Mouse (Mus musculus) frontal cortex, postnatal 10 days (tissue): ENCODE data around the gene Kcnk15.

Experiments
- DNase-seq, 2 experiments: peaks; one replicate each; pipeline ENCODE4 v3.0.0; 2022; ENCODE audit warnings: low spot score in 2 of 2, mixed read lengths in 1 of 2

Kcnk15 gene

DNA sequence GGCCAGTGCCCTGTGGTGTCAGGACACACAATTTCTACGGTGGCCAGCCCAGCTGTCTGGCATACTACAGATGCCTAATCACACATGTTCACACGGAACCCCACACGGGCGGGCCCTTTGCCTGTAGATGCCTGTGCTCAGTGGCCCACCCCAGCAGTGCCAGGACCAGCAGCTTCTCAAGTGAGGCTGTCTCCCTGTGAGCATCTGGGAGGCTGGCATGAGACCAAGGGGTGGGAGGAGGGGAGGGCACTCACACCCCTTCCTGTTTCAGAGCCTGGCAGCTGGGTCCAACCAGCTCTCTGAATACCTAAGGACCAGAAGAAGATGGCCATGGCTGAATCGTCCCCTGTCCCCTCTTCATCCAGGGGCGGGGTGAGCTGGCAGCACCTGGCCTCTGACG is 22.0 kb downstream of the Kcnk15 start:
- DNase-seq: peak; percentile 46 to 67

DNA sequence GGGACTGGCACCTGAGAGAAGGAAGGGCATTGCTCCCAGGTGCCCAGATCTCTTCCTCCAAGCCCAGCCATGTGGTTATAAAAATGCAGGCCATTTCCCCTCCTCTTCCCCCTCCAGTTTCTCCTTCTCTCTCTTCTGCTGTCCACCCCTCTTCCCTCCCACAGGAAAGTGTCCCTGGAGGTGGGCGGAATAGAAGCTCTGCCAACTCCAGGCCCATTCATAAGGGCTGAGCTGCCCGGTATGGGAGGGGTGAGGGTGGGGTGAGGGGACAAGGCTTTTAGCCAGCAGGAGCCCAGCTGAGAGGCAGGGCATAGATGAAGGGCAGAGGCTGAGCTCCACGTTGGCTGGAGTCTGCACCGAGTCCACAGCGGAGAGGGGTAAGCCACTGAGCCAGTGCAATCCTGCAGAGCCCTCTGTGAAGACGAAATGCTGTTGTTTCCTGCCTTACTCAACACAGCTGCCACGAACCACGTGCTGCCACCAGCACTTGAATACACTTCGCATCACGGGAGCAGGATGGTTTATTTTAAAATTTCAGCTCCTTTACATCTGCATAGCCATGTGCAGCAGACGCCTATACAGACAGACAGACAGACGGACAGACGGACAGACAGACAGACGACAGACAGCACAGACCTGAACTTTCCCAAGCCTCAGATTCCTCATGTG is 23.5 kb downstream of the Kcnk15 start:
- no peak for DNase-seq

DNA sequence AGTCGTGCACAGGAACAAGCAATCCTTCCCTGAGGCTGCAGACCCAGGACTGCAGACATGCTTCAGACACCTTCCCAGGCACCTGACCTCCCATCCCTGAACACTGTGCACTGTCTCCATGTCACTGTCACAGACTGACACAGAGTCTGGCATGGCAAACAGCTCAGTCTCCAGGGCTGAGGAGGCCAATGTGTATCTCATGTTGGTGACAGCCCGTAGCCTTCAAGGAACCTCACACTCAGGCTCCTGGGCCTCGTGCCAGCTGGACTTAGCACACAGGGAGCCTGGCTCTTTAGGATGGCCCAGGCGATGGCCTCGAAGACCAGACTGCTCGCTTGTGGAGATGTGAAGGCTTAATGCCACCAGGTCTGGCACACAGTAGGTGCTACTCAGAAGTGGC is 27.4 kb downstream of the Kcnk15 start:
- DNase-seq: no peak

DNA sequence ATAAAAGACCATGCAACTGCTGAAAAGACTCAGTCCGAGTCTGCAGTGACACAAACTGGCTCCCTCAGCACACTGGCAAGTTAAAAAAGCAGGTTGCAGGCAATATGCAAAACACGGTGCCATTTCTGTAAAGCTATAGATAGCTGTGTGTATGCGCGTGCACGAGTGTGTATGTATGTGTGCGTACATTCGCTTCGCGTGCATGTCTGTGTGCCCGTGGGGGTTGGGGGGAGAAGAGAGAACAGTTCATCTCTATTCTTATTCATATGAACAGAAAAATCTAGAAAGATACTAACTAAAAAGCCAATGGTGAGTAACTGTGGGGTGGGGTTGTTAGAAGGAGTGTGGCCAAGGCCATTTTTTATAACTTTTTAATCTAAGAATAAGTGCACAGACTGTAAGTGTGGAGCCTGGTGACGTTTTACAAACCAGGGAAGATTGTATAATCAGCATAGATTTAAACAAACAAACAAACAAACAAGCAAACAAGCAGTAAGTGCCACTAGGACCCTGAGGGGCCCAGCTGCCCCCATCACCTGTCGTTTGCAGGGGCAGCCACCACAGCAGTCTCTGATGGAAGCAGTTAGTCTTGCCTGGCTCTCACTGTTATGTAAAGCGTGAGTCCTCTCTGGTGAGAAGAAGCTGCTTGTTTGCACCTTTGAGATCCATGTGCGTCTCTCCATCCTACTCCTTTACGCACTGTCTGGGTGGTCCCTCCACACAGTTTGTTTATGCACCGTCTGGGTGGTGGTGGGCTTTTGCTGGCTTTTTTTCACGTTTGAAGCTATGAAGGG is 29.6 kb downstream of the Kcnk15 start:
- no peak for DNase-seq

DNA sequence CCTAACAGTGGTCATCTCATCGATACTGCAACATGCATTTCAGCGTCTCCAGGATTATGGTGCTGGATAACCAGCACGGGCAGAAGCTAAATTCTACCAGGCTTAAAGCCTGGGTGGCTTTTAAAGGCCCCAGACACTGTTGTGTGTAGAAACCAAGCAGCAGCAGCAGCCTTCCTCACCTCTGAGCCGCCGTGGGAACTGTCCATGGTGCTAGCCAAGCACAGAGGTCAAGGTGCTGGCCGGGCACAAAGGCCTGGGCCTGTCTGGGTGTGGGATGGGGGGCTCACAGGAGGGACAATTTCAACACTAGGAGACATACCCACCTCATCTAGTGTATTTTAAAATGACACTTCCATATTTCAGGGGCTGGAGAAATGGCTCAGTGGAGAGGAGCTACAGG is 36.0 kb downstream of the Kcnk15 start:
- no peak for DNase-seq

DNA sequence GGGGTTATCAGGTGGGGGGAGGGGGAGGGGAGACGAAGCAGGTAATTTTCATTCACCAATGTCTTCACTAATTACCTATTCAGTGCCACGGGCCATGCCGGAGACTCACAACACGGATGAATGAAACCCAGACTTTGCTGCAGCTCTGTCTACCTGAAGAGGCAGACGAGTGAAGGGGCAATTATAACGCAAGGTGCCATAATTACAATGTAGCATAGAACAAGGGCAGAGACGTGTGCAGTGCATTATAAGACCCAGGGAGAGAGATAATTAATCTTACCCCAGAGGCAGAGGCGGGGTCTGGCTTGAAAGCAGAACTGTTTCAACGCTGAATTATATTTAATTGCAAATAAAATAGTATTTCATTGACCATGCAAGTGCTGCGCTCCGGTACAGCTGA is 37.1 kb downstream of the Kcnk15 start:
- DNase-seq: no peak

DNA sequence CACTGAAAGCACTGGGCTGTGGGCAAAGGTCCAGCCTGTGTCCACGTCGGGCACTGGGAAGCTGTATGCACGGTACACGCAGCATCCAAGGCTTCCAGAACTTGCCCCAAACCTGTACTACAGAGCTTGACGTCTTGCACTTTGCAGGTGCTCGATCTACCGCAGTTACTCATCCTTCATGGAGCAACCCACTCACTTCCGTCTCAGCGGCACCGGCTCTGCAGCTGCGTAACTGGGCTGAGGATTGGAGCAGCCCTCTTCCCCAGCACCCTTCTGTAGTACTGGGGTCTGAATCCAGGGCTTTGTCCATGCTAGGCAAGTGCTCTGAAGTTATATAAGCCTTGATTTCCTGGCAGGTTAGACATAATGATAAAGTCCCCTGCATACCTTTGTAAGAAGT is 37.8 kb downstream of the Kcnk15 start:
- DNase-seq: no peak

DNA sequence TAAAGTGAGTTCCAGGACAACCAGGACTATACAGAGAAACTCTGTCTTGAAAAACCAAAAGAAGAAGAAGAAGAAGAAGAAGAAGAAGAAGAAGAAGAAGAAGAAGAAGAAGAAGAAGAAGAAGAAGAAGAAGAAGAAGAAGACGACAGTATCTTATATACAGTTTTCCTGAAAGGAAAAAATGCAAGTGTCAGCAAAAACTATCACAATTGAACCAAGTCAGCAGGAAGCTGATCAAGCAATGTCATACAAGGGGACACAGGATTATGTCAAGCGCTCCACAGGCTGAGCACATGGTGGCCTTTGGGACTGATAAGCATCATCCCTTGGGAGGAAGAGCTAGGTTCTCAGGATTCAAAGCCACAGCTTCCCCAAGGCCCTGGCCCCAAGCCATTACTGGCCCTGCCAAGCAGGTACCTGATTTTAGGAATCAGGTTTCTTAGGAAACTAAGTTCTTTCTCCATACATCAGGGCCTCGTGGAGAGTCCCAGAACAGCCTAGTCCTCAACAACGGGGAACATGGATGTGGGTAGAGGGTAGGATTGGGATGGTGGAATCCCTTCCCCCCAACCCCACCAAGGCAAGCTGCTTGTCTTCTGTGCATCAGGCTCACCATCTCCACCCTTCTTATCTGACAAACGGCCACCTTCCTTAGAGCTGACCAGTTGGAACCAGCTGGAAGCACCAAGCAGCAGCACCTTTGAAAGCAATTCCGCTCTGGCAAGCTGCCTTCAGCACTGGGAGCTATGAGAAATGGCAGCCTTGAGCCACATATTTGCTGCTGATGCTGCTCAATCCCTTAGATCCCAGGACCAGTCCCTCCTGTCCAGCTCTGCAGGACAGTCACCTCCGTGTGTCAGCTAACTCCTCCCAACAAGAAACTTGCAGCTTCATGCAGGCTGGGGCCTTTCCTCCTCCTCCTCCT is 40.3 kb downstream of the Kcnk15 start:
- DNase-seq: no peak

DNA sequence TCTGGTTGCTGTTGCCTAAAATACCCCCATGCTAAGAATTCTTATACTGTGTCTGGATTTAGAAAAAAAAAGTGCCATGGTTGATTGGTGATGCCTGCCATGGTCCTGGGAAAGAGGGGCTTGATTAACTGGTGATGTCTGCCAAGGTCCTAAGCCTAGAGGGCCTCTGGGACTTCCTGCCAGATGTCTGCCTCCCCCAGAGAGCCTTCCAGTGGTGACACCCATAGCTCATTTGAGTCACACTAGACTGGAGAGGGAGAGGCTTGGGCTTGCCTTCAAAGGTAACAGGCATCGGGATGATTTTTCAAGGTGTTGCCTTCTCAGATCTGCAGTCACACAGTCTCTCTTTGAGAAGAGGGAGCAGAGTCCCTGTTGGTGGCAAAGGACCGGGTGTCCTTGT is 41.7 kb downstream of the Kcnk15 start:
- no peak for DNase-seq

DNA sequence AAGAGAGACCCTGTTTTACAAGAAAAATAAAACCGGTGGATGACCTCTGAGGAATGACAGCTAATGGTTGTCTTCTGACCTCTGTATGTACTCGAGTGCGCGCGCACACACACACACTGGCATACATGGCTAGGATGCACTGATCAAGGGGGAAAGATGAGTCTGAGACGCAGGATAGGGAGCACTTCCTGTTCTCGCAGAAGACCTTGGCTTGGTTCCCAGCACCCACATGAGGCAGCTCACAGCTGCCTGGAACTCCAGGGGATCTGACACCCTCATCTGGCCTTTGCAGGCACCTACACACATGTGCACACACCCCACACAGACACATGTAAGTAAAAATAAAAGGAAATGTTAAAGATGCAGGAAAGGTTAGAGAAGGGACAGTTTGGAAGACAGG is 43.6 kb downstream of the Kcnk15 start:
- DNase-seq: no peak

DNA sequence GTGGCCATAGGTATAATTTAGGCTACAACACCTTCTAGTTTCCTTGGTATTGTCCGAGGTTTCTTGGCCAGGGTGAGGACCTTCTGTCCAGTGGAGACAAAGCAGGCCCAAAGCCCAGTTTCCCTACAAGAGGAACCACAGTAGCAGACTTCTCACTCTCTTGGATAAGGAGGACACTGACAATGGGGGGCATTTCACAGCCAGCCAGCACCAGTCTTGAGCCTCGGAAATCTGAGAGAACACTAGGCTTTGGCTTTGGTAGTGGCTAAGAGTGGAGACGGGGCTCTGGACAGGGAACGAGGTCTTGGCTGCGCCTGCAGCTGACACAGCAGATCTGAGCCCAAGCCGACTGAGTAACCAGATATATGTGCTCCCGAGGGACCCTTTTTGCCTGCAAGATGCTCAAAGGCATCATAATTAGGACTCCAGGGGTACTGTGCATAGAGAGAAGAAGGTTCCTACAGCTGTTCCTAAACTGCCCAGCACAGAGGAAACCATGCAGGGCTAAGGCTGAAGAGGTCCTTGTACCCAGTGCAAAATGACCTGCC is 44.6 kb downstream of the Kcnk15 start:
- no peak for DNase-seq

DNA sequence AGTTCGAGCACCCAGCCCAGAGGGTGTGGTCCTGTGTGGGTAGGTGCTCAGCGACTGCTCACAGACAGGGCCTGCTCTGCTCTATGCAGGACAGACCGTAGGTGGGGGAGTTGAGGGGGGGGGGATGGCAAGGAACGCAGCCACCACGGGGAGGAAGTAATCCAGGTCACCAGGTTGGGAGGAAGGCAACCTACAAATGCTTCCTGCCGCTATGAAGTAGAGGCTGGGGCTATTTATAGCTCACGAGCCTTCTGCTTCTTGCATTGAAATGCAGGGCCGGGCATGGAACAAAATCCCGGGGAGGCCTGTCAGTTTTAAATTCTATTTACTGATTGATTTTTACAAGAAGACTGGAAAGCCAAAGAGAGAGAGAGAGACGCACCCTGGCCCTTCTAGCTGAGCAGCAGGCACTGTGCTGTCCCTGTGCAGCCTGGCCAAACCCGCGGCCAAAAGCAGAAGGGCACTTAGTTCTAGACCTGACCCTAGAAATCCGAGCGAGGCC is 46.5 kb downstream of the Kcnk15 start:
- DNase-seq: no peak

DNA sequence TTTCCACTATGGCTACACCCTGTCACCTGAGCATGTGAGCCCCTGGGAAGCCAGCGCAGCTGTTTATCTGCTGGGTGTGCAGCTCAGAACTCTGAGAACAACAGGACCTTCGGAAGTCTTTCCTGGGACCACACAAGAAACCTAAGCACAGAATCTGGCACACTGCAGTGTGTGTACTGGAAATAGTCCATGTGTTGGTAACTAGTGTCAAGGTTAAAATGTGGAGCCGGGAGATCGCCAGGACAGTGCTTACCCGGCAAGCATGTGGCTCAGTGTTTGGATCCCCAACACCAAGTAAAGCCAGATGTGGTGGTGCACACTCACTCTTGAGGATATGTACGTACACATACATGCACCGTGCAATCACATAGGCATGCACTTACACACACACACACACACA is 47.6 kb downstream of the Kcnk15 start:
- DNase-seq: no peak

DNA sequence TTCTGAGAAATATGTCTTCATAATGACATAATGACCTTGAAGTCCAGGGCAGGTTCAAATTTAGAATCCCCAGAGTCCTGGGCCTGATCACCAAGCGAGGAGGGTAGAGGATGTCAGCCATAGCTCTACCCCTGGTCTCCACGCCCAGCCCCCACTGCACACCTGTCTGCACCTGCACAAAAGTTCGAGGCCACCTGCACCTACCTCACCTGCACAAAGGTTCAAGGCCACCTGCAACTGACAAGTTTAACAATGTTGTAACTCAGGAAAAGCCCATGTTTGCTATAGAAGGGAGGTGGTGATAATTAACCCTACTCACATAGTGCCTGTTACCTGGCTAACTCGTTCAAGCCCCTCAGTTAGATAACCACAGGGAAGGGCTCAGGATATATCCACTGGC is 49.0 kb downstream of the Kcnk15 start:
- no peak for DNase-seq

DNA sequence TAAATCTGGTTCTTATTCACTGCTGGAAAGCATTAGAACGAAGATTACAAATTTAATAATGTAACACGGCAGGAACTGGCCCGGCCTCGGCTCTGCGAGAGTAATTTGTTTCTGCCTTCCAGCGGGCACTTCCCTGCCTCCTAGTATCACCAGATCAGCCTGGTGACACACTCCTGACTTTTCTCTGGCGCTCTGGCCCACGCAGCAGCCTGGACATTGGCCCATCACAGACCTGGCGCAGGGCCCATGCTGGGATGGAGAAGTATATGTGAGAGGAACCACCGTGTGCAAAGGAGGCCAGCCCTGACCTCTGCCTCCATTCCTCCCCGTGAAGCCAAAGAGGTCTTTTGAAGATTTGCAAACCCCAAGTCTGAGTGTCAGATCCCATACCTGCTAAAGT is 50.0 kb downstream of the Kcnk15 start:
- no peak for DNase-seq

DNA sequence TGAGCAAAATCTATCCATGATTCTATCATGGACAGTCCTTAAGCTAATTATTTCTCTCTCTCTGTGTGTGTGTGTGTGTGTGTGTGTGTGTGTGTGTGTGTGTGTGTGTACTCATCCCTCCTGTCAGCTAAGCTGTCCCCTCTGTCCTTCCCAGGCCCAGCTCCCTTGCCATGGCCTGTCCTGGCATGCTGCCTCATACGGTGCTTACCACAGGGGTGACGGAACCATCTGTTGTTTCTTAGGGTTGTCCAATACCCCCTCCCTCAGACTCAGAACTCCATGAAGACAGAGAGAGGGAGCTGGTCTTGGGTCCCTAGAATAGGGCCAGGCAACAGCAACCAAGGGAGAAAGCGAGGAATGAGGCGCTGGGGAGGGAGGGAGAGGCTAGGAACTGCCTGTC is 50.9 kb downstream of the Kcnk15 start:
- DNase-seq: no peak

DNA sequence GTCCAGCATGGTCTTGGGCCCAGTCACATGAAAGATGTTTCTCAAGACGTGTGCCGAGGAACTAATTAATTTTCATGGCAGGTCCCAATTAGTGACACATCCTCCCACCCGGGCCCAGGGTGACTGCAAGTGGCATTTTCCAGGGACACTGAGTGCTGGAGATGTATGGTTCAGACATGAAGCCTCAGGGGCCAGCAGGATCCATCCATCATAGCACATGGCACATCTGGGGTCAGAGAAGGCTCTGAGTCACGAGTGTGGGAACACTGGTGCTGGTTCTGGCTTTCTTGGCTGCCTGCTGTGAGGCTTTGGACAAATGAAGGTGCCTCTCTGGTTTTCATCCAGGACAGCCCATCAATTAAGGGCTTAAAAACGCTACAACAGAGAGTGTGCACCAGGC is 53.7 kb downstream of the Kcnk15 start:
- no peak for DNase-seq
